Mouse (Mus musculus) midbrain, embryonic 14.5 days (tissue): ENCODE data around the gene Eps8l2. TPM values are rescaled to one million over a fixed set of nuclear protein-coding genes. Genes with fewer than 3 reads are reported as not detected.

Source experiments
- ATAC-seq: fragments of 200-750 bp; cut with Nextera tagmentation; 2 replicates; pipeline ENCODE4 v1.8.0; 2017; ENCODE audit warnings: moderate number of reproducible peaks, moderate library complexity; ENCODE audit not compliant: low FRiP score, low TSS enrichment
- DNase-seq: peaks from one replicate; pipeline ENCODE4 v3.0.0-alpha.2; 2015
- H3K27ac ChIP-seq: fragments of 300-500 bp; sonication (generic); replicated peaks from 2 replicates; pipeline ENCODE4 v1.5.1; 2014; ENCODE audit warnings: mild to moderate bottlenecking, low read depth, low read length, moderate library complexity
- H3K27me3 ChIP-seq: fragments of 300-500 bp; sonication (generic); 2 replicates; pipeline ENCODE4 v1.6.1; 2014; ENCODE audit warnings: low read length, control low read depth, mixed read lengths; ENCODE audit not compliant: control insufficient read depth, insufficient read depth
- H3K36me3 ChIP-seq: fragments of 300-500 bp; sonication (generic); 2 replicates; pipeline ENCODE4 v1.6.1; 2014; ENCODE audit warnings: low read length, control low read depth; ENCODE audit not compliant: control insufficient read depth, insufficient read depth
- H3K4me1 ChIP-seq: fragments of 300-500 bp; sonication (generic); 2 replicates; pipeline ENCODE4 v1.6.1; 2014; ENCODE audit warnings: mild to moderate bottlenecking, antibody characterized with exemption, low read length, control low read depth; ENCODE audit not compliant: control insufficient read depth, insufficient read depth
- H3K4me2 ChIP-seq: fragments of 300-500 bp; sonication (generic); 2 replicates; pipeline ENCODE4 v1.6.1; 2014; ENCODE audit warnings: mild to moderate bottlenecking, low read length, moderate library complexity
- H3K4me3 ChIP-seq: fragments of 300-500 bp; sonication (generic); replicated peaks from 2 replicates; pipeline ENCODE4 v1.5.1; 2014; ENCODE audit warnings: low read depth, low read length
- H3K9ac ChIP-seq: fragments of 300-500 bp; sonication (generic); replicated peaks from 2 replicates; pipeline ENCODE4 v1.6.1; 2014; ENCODE audit warnings: mild to moderate bottlenecking, low read length, moderate library complexity
- H3K9me3 ChIP-seq: fragments of 300-500 bp; sonication (generic); 2 replicates; pipeline ENCODE4 v1.6.1; 2016; ENCODE audit warnings: low read length, control low read depth, mixed read lengths; ENCODE audit not compliant: control insufficient read depth
- WGBS: fragments of 180-500 bp; shearing (Covaris S2); extraction: QIAGEN DNeasy Blood & Tissue Kit; methylation state at CpG from one replicate; pipeline ENCODE4 v1.1.7; 2014; 5-methylcytosine and 5-hydroxymethylcytosine counted together
- polyA plus RNA-seq: library from polyadenylated mRNA; unstranded; fragments of >200 nt; fragmentation: Nextera tagmentation; extraction: Ambion mirVana; gene quantifications from 2 replicates; pipeline ENCODE4 v1.2.1, GENCODE M21; 2014

The Eps8l2 gene
- polyA plus RNA-seq, 1 experiment from 2014 or later: 0.50 TPM

DNA sequence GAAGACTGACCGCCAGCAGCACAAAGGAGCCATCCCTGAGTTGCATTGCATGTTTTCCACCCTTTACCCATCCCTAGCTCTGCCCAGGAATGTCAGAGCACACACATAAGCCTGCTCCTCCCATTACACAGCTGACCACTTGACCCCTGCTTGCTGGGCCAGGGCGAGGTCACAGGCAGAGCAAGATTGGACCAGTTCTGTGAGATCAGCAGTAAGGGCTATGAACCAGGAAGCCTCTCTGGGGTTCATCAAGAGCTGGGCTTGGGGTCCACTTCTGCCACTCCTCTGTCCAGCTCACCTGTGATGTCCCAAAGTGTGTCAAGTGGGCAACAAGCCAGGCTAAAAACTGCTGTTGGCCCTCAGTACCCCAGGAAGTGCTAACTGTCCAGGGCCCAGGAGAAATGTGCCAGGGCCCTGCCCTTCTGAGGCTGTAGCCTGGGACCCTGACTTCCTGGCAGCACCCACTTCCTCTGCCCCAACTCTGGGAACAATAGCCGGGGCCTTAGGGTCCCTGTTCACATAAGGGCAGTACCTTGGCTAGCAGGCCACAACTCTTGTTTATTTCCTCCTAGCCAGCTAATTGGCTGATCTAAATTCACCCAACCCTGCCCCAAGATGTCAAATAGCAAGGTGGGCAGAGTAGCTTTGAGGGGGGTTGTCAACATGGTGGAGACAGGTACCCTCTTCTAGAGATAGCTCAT lies 814 bp upstream of the Eps8l2 start:
- Histone ChIP-seq H3K36me3 (peaks cover 13% of the 10 kb centered on the region), H3K9ac (no peak overlapping the region), H3K4me1 (no peaks in the 10 kb centered on the region), H3K27me3 (no peaks in the 10 kb centered on the region), H3K9me3 (no peaks in the 10 kb centered on the region), H3K27ac (no peak overlapping the region), H3K4me3 (no peak overlapping the region), H3K4me2 (no peak overlapping the region)
- WGBS: 82% methylated on average over 3 of the region's 3 CpGs
- ATAC-seq (no peak), DNase-seq (no peak)

DNA sequence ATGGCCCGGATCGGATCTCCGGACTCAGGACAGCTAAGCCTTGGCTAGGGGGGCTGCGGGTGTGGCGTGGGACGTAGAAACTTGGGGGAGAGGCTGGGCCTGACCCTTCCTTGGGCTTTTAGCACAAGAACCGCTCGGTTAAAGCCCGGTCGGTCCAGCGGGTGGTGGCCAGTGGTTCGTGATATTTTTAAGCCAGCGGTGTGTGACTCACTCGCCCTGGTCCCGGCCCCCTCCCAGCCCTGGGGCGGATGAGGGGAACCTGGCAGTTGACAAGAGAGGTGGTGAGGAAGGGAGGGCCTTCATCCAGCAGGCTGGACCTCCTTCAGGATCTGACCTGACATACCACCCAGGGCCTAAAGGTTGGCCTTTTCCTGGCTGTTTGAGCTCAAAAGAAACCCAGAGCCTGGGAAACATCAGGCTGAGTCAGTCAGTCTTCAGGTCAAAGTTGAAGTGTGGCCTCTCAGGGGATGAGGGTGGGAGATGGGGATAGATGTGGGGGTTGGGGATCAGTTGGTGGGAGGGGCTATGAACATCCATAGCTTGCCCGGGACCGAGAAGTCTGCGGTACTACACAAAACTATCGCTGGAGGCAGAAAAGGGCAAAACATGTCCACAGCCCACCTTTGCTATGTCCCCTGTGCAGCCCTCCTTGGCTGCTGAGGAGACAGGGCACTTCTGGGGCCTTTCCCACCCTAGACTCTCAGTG lies 688 bp downstream of the Eps8l2 start:
- DNase-seq (no peak), ATAC-seq (no peak)
- Histone ChIP-seq H3K9me3 (no peaks in the 10 kb centered on the region), H3K4me3 (no peak overlapping the region), H3K4me1 (no peaks in the 10 kb centered on the region), H3K36me3 (0 out of 2 replicates have a peak, but pooled peaks cover 1% of the 10 kb centered on the region), H3K27me3 (no peaks in the 10 kb centered on the region), H3K27ac (no peak overlapping the region), H3K9ac (no peak overlapping the region), H3K4me2 (no peak overlapping the region)
- WGBS: 31% methylated on average over 20 of the region's 20 CpGs

DNA sequence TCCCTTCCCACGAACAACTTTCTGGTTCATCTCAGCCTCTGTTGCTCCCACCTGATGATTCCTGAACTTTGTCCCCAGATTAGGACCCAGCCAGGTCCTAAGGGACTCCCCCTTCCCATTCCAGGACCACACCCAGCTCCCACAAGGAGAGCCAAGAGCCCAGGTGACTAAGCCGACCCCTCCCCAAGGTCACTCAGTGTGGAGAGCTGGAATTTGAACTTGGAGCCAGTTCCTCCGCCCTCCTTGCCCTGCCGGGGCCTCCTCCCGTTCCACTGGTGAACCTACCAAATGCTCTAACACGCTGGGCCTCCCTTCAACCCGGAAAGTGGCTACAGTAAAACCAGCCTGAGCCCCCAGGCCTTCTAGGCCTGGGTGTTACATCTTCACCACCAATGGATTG lies 1.3 kb downstream of the Eps8l2 start:
- DNase-seq (no peak), ATAC-seq (no peak)
- H3K4me2 ChIP-seq: no peak overlapping the region
- no peaks in the 10 kb centered on the region for H3K27me3 ChIP-seq
- H3K4me3 ChIP-seq: no peak overlapping the region
- H3K27ac ChIP-seq: no peak overlapping the region
- H3K9me3 ChIP-seq: no peaks in the 10 kb centered on the region
- H3K9ac ChIP-seq: no peak overlapping the region
- no peaks in the 10 kb centered on the region for H3K36me3 ChIP-seq
- WGBS: 87% methylated on average over 7 of the region's 7 CpGs
- H3K4me1 ChIP-seq: no peaks in the 10 kb centered on the region

DNA sequence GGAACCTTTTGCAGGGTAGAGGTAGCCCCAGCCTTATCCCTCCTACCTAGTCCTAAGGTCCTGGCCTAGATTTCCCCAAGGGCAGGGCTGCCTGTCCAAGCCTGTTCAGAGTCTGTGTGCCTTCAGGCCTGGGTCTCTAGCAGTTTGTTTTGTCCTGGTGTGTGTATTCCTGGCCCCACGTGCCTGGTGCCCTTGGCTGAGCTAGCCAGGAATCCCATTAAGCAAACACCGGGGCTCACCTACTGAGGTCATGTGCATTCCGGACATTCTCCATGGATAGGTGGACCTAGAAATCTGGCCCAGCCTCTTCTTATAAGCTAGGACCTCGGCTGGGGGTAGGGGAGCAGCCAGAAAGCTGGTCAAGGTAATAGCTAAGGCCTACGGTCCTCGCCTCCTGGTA lies 1.8 kb downstream of the Eps8l2 start:
- Histone ChIP-seq H3K36me3 (no peaks in the 10 kb centered on the region), H3K4me2 (no peak overlapping the region), H3K4me3 (no peak overlapping the region), H3K9me3 (no peaks in the 10 kb centered on the region), H3K27ac (no peak overlapping the region), H3K27me3 (no peaks in the 10 kb centered on the region), H3K4me1 (no peaks in the 10 kb centered on the region), H3K9ac (no peak overlapping the region)
- 83% methylated on average over 6 of the region's 6 CpGs for WGBS
- DNase-seq: no peak
- no peak for ATAC-seq

DNA sequence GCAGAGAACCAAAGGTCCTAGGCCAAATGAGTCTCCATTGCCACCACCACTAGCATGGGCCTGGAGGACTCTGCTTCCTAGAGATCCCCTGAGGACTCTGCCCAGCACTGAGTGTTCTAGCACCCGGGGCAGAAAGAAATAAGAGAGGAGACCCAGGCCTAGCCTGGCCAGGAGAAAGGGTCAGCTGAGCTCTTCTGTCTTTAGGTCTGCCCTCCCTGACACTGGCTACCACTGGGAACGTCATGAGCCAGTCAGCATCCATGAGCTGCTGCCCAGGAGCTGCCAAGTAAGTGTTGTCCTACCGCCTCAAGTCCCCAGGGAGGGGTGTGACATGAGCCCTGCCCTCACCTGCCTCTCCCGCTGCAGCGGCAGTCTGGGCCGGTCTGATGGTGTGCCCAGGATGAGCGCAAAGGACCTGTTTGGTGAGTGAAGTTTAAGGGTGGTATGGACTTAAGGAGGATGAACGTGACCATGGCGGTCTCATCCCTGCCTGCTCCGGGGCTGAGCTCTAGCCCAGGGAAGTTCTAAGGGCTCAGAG lies 3.1 kb downstream of the Eps8l2 start:
- H3K9ac ChIP-seq: no peak overlapping the region
- no peak for ATAC-seq
- H3K4me1 ChIP-seq: no peaks in the 10 kb centered on the region
- H3K9me3 ChIP-seq: no peaks in the 10 kb centered on the region
- 81% methylated on average over 10 of the region's 10 CpGs for WGBS
- no peaks in the 10 kb centered on the region for H3K36me3 ChIP-seq
- no peak overlapping the region for H3K4me2 ChIP-seq
- DNase-seq: no peak
- no peaks in the 10 kb centered on the region for H3K27me3 ChIP-seq
- H3K27ac ChIP-seq: no peak overlapping the region
- H3K4me3 ChIP-seq: no peak overlapping the region

DNA sequence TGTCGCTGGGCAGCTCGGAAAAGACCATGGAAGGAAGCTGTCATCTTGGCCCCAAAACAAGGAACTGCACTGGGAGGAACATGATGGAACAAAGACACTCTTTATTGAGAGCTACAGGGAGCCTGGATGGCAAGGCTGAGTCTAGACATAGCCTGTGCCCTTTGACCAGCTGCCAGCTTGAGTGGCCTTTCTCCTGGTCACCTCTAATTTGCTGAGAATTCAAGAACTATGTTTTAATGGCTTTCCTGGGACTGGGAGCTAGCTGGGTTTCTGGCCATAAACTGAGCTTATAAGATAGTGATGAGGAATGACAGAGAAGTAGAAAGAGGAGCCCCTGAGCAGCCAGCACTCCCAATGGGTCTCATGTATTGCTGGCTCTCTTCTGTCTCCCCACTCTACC lies 4.5 kb downstream of the Eps8l2 start:
- H3K27me3 ChIP-seq: no peaks in the 10 kb centered on the region
- H3K4me3 ChIP-seq: no peak overlapping the region
- no peak overlapping the region for H3K4me2 ChIP-seq
- no peaks in the 10 kb centered on the region for H3K9me3 ChIP-seq
- H3K36me3 ChIP-seq: no peaks in the 10 kb centered on the region
- WGBS: 54% methylated on average over 2 of the region's 2 CpGs
- no peaks in the 10 kb centered on the region for H3K4me1 ChIP-seq
- ATAC-seq: no peak
- no peak overlapping the region for H3K9ac ChIP-seq
- H3K27ac ChIP-seq: no peak overlapping the region
- DNase-seq: no peak

DNA sequence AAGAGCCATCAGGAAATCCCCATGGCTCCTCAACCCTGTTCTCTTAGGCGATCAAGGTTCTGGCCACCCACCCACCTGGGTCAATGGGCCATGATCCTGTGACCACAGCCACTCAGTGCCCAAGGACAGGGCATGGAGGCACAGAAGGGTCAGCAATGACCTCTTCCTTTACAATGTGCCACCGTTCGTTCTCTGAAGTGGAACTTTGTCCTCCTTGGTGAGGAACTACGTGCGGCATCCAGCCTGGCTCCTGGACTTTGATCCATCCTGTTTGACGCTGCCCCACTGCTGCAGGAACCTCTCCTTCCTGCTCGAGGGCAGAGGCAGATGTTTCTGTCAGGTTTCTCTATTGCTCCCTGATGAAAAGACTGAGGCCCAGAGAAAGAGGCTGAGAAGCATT lies 5.0 kb downstream of the Eps8l2 start:
- DNase-seq (no peak), ATAC-seq (no peak)
- Histone ChIP-seq H3K9ac (no peak overlapping the region), H3K36me3 (no peaks in the 10 kb centered on the region), H3K27me3 (no peaks in the 10 kb centered on the region), H3K4me1 (no peaks in the 10 kb centered on the region), H3K27ac (no peak overlapping the region), H3K4me3 (no peak overlapping the region), H3K9me3 (no peaks in the 10 kb centered on the region), H3K4me2 (no peak overlapping the region)
- 80% methylated on average over 7 of the region's 7 CpGs for WGBS

DNA sequence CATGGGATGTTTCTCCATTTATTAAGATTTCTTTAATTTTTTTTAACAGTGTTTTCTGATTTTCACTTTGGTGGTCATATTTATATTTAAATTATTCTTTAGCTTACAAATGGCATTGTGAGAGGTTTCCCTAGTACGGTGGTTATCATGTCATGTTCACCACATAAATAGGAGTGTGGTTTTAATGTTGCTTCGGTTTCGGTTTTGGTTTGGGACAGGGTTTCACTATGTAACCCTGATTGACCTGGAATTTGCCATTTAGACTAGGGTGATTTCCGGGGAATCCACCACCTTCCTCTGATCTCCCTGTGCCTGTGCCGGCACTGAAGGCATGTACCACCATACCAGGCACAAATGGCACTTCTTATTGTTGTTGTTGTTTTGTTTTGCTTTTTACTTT lies 6.1 kb downstream of the Eps8l2 start:
- no peak overlapping the region for H3K9ac ChIP-seq
- no peak overlapping the region for H3K27ac ChIP-seq
- ATAC-seq (no peak), DNase-seq (no peak)
- no peak overlapping the region for H3K4me3 ChIP-seq
- H3K36me3 ChIP-seq: no peaks in the 10 kb centered on the region
- no peak overlapping the region for H3K4me2 ChIP-seq
- 94% methylated on average over 5 of the region's 5 CpGs for WGBS
- H3K9me3 ChIP-seq: no peaks in the 10 kb centered on the region
- no peaks in the 10 kb centered on the region for H3K4me1 ChIP-seq
- no peaks in the 10 kb centered on the region for H3K27me3 ChIP-seq

DNA sequence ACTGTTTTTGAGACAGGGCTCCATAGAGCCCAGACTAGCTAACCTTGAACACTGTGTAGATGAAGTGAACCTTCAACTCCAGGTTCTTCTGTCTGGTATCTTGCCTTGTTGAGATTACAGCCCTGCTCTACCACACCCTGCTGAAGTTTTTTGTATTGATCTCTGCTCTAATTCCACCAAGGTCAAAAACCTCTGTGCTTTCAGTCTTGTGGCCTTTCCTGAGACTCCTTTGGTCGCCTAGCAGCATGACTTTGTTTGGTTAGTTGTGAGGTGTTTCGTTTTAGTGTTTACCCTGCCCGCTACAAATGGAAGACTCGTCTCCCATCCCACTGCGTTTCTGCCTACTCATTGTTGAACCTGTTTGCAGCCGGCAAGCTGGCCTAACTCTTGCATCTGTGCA lies 12.4 kb downstream of the Eps8l2 start:
- Histone ChIP-seq H3K36me3 (no peaks in the 10 kb centered on the region), H3K4me3 (no peak overlapping the region), H3K9me3 (no peaks in the 10 kb centered on the region), H3K4me2 (no peak overlapping the region), H3K4me1 (no peaks in the 10 kb centered on the region), H3K27ac (no peak overlapping the region), H3K9ac (no peak overlapping the region), H3K27me3 (no peaks in the 10 kb centered on the region)
- ATAC-seq (no peak), DNase-seq (no peak)
- 81% methylated on average over 6 of the region's 6 CpGs for WGBS
